Mouse (Mus musculus): ENCODE data around the gene Acox1. TPM values are rescaled to one million over a fixed set of nuclear protein-coding genes. Genes with fewer than 3 reads are reported as not detected.

Gene Acox1
- total and polyA plus RNA-seq, 2 experiments from 2014 or later: 46.7 to 64.9 TPM

GRCm38 (mm10) chr11:116127156-116127980 lies 71.5 kb downstream of the Acox1 start, which contains the start of gene Trim47:
Gene Trim47, minus strand, starts transcription at chr11:116127210.
- no peak within 1 kb of the TSS for H3K27ac ChIP-seq (ENCODE audit: low read depth)
- H3K27me3 ChIP-seq (ENCODE audit: control insufficient read depth, insufficient read depth, low read length): no peaks in the 10 kb centered on the region
- H3K36me3 ChIP-seq (replicated peaks; ENCODE audit: control insufficient read depth, insufficient read depth, low read length): peaks cover 18% of the 10 kb centered on the region
- no peak within 1 kb of the TSS for H3K9ac ChIP-seq (replicated peaks; ENCODE audit: low read depth, low read length)
- no peaks in the 10 kb centered on the region for H3K9me3 ChIP-seq (replicated peaks; ENCODE audit: control insufficient read depth, low read length)
- H3K4me2 ChIP-seq (ENCODE audit: low read depth, low read length): peak within 1 kb of the TSS; percentile 5; the same call in 1 of the 2 replicates
- ATAC-seq (ENCODE audit: insufficient read depth, low read depth): peak; percentile 42; the same call in 1 of the 2 replicates
- H3K4me1 ChIP-seq (ENCODE audit: control insufficient read depth, insufficient read depth): peaks cover 23% of the 10 kb centered on the region; the same call in 1 of the 2 replicates
- WGBS: 37% methylated on average over 23 of the region's 23 CpGs
- no peak for TF ChIP-seq EP300 (IDR thresholded peaks at IDR 0.05; ENCODE audit: low read depth)
- peak; percentile 64 for DNase-seq (ENCODE audit: low spot score)
- H3K4me3 ChIP-seq (ENCODE audit: low read depth, low read length): no peak within 1 kb of the TSS

- DNase-seq (ENCODE audit: low spot score) (no peak), ATAC-seq (ENCODE audit: insufficient read depth, low read depth) (no peak)
- TF ChIP-seq EP300 (IDR thresholded peaks at IDR 0.05; ENCODE audit: low read depth): no peak
- TF ChIP-seq CTCF (IDR thresholded peaks at IDR 0.05; ENCODE audit: low read depth): no peak
- Histone ChIP-seq H3K27ac (ENCODE audit: low read depth) (no peak overlapping the region), H3K36me3 (replicated peaks; ENCODE audit: control insufficient read depth, insufficient read depth, low read length) (peaks cover 22% of the 10 kb centered on the region), H3K27me3 (ENCODE audit: control insufficient read depth, insufficient read depth, low read length) (no peaks in the 10 kb centered on the region), H3K9ac (replicated peaks; ENCODE audit: low read depth, low read length) (no peak overlapping the region), H3K4me1 (ENCODE audit: control insufficient read depth, insufficient read depth) (peaks cover 23% of the 10 kb centered on the region; the same call in 1 of the 2 replicates), H3K4me2 (ENCODE audit: low read depth, low read length) (no peak overlapping the region), H3K4me3 (ENCODE audit: low read depth, low read length) (no peak overlapping the region), H3K9me3 (replicated peaks; ENCODE audit: control insufficient read depth, low read length) (no peaks in the 10 kb centered on the region)
- WGBS: 94% methylated on average over 15 of the region's 15 CpGs
Measured at GRCm38 (mm10) chr11:116126261-116126660, 72.6 kb downstream of the Acox1 start.

Other genes starting within 250 kb of the Acox1 start
- gene Itgb4, start 224.3 kb downstream of the Acox1 start, total RNA-seq (2014; rRNA removed; ENCODE audit: low replicate concordance): 1.1 and 1.5 TPM in 2 replicates
- 0.85 and 1.1 TPM in 2 replicates for gene Itgb4, start 224.3 kb downstream of the Acox1 start, polyA plus RNA-seq (2015; fragmentation: Nextera tagmentation; extraction: Ambion mirVana)
- gene Galk1, start 186.3 kb downstream of the Acox1 start, total RNA-seq (2014; rRNA removed; ENCODE audit: low replicate concordance): 90.4 and 98.3 TPM in 2 replicates
- 86.3 and 88.4 TPM in 2 replicates for gene Galk1, start 186.3 kb downstream of the Acox1 start, polyA plus RNA-seq (2015; fragmentation: Nextera tagmentation; extraction: Ambion mirVana)
- 365 and 410 TPM in 2 replicates for gene H3f3b, start 171.1 kb downstream of the Acox1 start, total RNA-seq (2014; rRNA removed; ENCODE audit: low replicate concordance)
- gene H3f3b, start 171.1 kb downstream of the Acox1 start, polyA plus RNA-seq (2015; fragmentation: Nextera tagmentation; extraction: Ambion mirVana): 518 and 561 TPM in 2 replicates
- gene Unk, start 168.7 kb downstream of the Acox1 start, total RNA-seq (2014; rRNA removed; ENCODE audit: low replicate concordance): 23.1 and 26.1 TPM in 2 replicates
- gene Unk, start 168.7 kb downstream of the Acox1 start, polyA plus RNA-seq (2015; fragmentation: Nextera tagmentation; extraction: Ambion mirVana): 8.4 and 9.5 TPM in 2 replicates
- 0.27 and 2.7 TPM in 2 replicates for gene Unc13d, start 121.1 kb downstream of the Acox1 start, total RNA-seq (2014; rRNA removed; ENCODE audit: low replicate concordance)
- gene Unc13d, start 121.1 kb downstream of the Acox1 start, polyA plus RNA-seq (2015; fragmentation: Nextera tagmentation; extraction: Ambion mirVana): 0.42 and 0.47 TPM in 2 replicates
- gene Wbp2, start 112.0 kb downstream of the Acox1 start, total RNA-seq (2014; rRNA removed; ENCODE audit: low replicate concordance): 113 and 120 TPM in 2 replicates
- gene Wbp2, start 112.0 kb downstream of the Acox1 start, polyA plus RNA-seq (2015; fragmentation: Nextera tagmentation; extraction: Ambion mirVana): 106 and 117 TPM in 2 replicates
- 89.0 and 104 TPM in 2 replicates for gene Trim47, start 71.8 kb downstream of the Acox1 start, total RNA-seq (2014; rRNA removed; ENCODE audit: low replicate concordance)
- gene Trim47, start 71.8 kb downstream of the Acox1 start, polyA plus RNA-seq (2015; fragmentation: Nextera tagmentation; extraction: Ambion mirVana): 42.8 and 43.9 TPM in 2 replicates
- gene Trim65, start 67.9 kb downstream of the Acox1 start, total RNA-seq (2014; rRNA removed; ENCODE audit: low replicate concordance): 5.9 and 15.0 TPM in 2 replicates
- gene Trim65, start 67.9 kb downstream of the Acox1 start, polyA plus RNA-seq (2015; fragmentation: Nextera tagmentation; extraction: Ambion mirVana): 2.7 TPM in 2 replicates
- 114 and 153 TPM in 2 replicates for gene Mrpl38, start 60.2 kb downstream of the Acox1 start, total RNA-seq (2014; rRNA removed; ENCODE audit: low replicate concordance)
- 79.1 and 80.8 TPM in 2 replicates for gene Mrpl38, start 60.2 kb downstream of the Acox1 start, polyA plus RNA-seq (2015; fragmentation: Nextera tagmentation; extraction: Ambion mirVana)
- 20.4 and 22.8 TPM in 2 replicates for gene Fbf1, start 30.9 kb downstream of the Acox1 start, total RNA-seq (2014; rRNA removed; ENCODE audit: low replicate concordance)
- 8.2 and 8.5 TPM in 2 replicates for gene Fbf1, start 30.9 kb downstream of the Acox1 start, polyA plus RNA-seq (2015; fragmentation: Nextera tagmentation; extraction: Ambion mirVana)
- gene Ten1, start 190 bp downstream of the Acox1 start, total RNA-seq (2014; rRNA removed; ENCODE audit: low replicate concordance): 58.4 and 63.6 TPM in 2 replicates
- 64.0 and 68.2 TPM in 2 replicates for gene Ten1, start 190 bp downstream of the Acox1 start, polyA plus RNA-seq (2015; fragmentation: Nextera tagmentation; extraction: Ambion mirVana)
- gene Evpl, start 39.0 kb upstream of the Acox1 start, total RNA-seq (2014; rRNA removed; ENCODE audit: low replicate concordance): 2.1 and 3.4 TPM in 2 replicates
- 0.45 TPM in 2 replicates for gene Evpl, start 39.0 kb upstream of the Acox1 start, polyA plus RNA-seq (2015; fragmentation: Nextera tagmentation; extraction: Ambion mirVana)
- gene Srp68, start 75.2 kb upstream of the Acox1 start, total RNA-seq (2014; rRNA removed; ENCODE audit: low replicate concordance): 28.1 and 33.6 TPM in 2 replicates
- 47.8 and 48.2 TPM in 2 replicates for gene Srp68, start 75.2 kb upstream of the Acox1 start, polyA plus RNA-seq (2015; fragmentation: Nextera tagmentation; extraction: Ambion mirVana)
- not detected in 2 replicates for gene Galr2, start 81.9 kb upstream of the Acox1 start, total RNA-seq (2014; rRNA removed; ENCODE audit: low replicate concordance)
- 0.05 TPM in 2 replicates for gene Galr2, start 81.9 kb upstream of the Acox1 start, polyA plus RNA-seq (2015; fragmentation: Nextera tagmentation; extraction: Ambion mirVana)
- gene Exoc7, start 108.2 kb upstream of the Acox1 start, total RNA-seq (2014; rRNA removed; ENCODE audit: low replicate concordance): 37.6 and 94.7 TPM in 2 replicates
- 43.9 and 48.7 TPM in 2 replicates for gene Exoc7, start 108.2 kb upstream of the Acox1 start, polyA plus RNA-seq (2015; fragmentation: Nextera tagmentation; extraction: Ambion mirVana)
- 2.7 TPM in 1 of 2 replicates, not detected in the other for gene Foxj1, start 136.4 kb upstream of the Acox1 start, total RNA-seq (2014; rRNA removed; ENCODE audit: low replicate concordance)
- gene Foxj1, start 136.4 kb upstream of the Acox1 start, polyA plus RNA-seq (2015; fragmentation: Nextera tagmentation; extraction: Ambion mirVana): 0.04 and 1.0 TPM in 2 replicates
- 10.8 and 11.4 TPM in 2 replicates for gene Rnf157, start 214.0 kb upstream of the Acox1 start, total RNA-seq (2014; rRNA removed; ENCODE audit: low replicate concordance)
- 2.2 and 3.5 TPM in 2 replicates for gene Rnf157, start 214.0 kb upstream of the Acox1 start, polyA plus RNA-seq (2015; fragmentation: Nextera tagmentation; extraction: Ambion mirVana)
- 48.3 and 161 TPM in 2 replicates for gene Ubald2, start 235.0 kb upstream of the Acox1 start, total RNA-seq (2014; rRNA removed; ENCODE audit: low replicate concordance)
- 32.3 and 41.9 TPM in 2 replicates for gene Ubald2, start 235.0 kb upstream of the Acox1 start, polyA plus RNA-seq (2015; fragmentation: Nextera tagmentation; extraction: Ambion mirVana)